Comparison of ENCODE assay signal across 18 mouse cellular contexts in the genomic region with DNA sequence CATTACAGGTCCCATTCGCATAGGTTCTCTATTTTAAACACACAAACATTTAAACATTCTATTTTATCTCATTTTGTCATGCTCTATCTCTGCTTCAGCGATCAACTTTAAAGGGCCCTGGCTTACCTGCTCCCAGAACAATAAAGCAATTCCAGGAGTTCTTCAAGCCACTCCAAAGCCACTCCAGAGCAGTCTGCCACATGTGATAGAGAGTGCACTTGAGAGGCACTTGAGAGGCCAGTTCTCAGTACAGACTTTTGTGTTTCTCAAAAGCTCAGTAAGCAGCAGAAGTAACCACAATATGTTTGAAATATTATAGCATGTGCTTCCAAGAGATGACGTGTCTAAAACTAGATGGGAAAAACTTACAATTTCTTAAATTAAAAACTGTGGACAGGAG.
"Had no signal": no experiment of that assay in that cellular context is flagged by ENCODE, and none has a peak within 500 bp of the region (broad histone marks: within the 10 kb centered on the region; RNA-seq: fewer than 3 reads in every experiment).

No protein-coding gene starts in this region.

- H3K9ac ChIP-seq: limb, embryonic 12.5 days; liver, embryonic 14.5 days; neural tube, embryonic 12.5 days; stomach, embryonic 15.5 days had no signal

- H3K36me3 ChIP-seq: neural tube, embryonic 12.5 days; stomach, embryonic 15.5 days had no signal

- H3K27ac ChIP-seq: limb, embryonic 12.5 days; liver, embryonic 14.5 days; macrophage; neural tube, embryonic 12.5 days; stomach, embryonic 15.5 days had no signal

- H3K9me3 ChIP-seq: limb, embryonic 12.5 days; neural tube, embryonic 12.5 days; stomach, embryonic 15.5 days had no signal

- ATAC-seq: hindbrain, embryonic 16.5 days; inflammation-experienced regulatory T-cells, adult 6 months; intestine, postnatal 0 days had no signal

- H3K4me2 ChIP-seq: limb, embryonic 12.5 days; neural tube, embryonic 12.5 days; stomach, embryonic 15.5 days had no signal

- DNase-seq: kidney, adult 8-10 months; kidney, postnatal 25 days; layer of hippocampus, adult 9-11 months; layer of hippocampus, postnatal 36 days; liver; midbrain, embryonic 14.5 days; retina, postnatal 1 day; right cerebral cortex, postnatal 4 days; spleen, adult 18-20 months; thymus, postnatal 4 days had no signal

- H3K4me3 ChIP-seq: limb, embryonic 12.5 days; neural tube, embryonic 12.5 days; stomach, embryonic 15.5 days had no signal

- H3K27me3 ChIP-seq: limb, embryonic 12.5 days; neural tube, embryonic 12.5 days; stomach, embryonic 15.5 days had no signal

- H3K4me1 ChIP-seq: neural tube, embryonic 12.5 days; stomach, embryonic 15.5 days had no signal
